Mouse (Mus musculus): ENCODE measurements around the gene Ppm1a. TPM values are rescaled to one million over a fixed set of nuclear protein-coding genes. Genes with fewer than 3 reads are reported as not detected.

Gene Ppm1a
- polyA plus RNA-seq, 1 experiment from 2014 or later, result 59.5 TPM

- WGBS, result 1% methylated on average over 24 of the region's 24 CpGs
- Histone ChIP-seq H3K4me3 (ENCODE audit: low read depth, low read length) (peak overlapping the region; percentile 29), H3K4me1 (replicated peaks; ENCODE audit: control insufficient read depth, insufficient read depth, low read length) (no peaks in the 10 kb centered on the region), H3K27ac (ENCODE audit: low read depth, low read length) (0 out of 2 replicates have a peak overlapping the region, but pooled peaks have one; percentile 48), H3K9me3 (ENCODE audit: control insufficient read depth, low read length) (no peaks in the 10 kb centered on the region), H3K27me3 (ENCODE audit: control insufficient read depth, insufficient read depth, low read length) (peaks cover 23% of the 10 kb centered on the region), H3K4me2 (ENCODE audit: low read depth, low read length, severe bottlenecking) (peak overlapping the region; percentile 55), H3K36me3 (ENCODE audit: control insufficient read depth, insufficient read depth, low read length) (no peaks in the 10 kb centered on the region), H3K9ac (ENCODE audit: low read length) (peak overlapping the region; percentile 37)
- peak; percentile 91 for ATAC-seq (replicated peaks; ENCODE audit: low FRiP score)
- DNase-seq (ENCODE audit: low spot score), result peak; percentile 77
Measured at GRCm38 (mm10) chr12:72820940-72821431, 63.7 kb downstream of the Ppm1a start.

- H3K27me3 ChIP-seq (ENCODE audit: control insufficient read depth, insufficient read depth, low read length), result peaks cover 23% of the 10 kb centered on the region
- peak overlapping the region; percentile 37; the same call in 1 of the 2 replicates for H3K9ac ChIP-seq (ENCODE audit: low read length)
- no peaks in the 10 kb centered on the region for H3K9me3 ChIP-seq (ENCODE audit: control insufficient read depth, low read length)
- no peaks in the 10 kb centered on the region for H3K4me1 ChIP-seq (replicated peaks; ENCODE audit: control insufficient read depth, insufficient read depth, low read length)
- H3K36me3 ChIP-seq (ENCODE audit: control insufficient read depth, insufficient read depth, low read length), result no peaks in the 10 kb centered on the region
- ATAC-seq (replicated peaks; ENCODE audit: low FRiP score) (no peak), DNase-seq (ENCODE audit: low spot score) (no peak)
- 0 out of 2 replicates have a peak overlapping the region, but pooled peaks have one; percentile 14 for H3K27ac ChIP-seq (ENCODE audit: low read depth, low read length)
- WGBS, result 31% methylated on average over 6 of the region's 6 CpGs
- peak overlapping the region; percentile 55 for H3K4me2 ChIP-seq (ENCODE audit: low read depth, low read length, severe bottlenecking)
- H3K4me3 ChIP-seq (ENCODE audit: low read depth, low read length), result peak overlapping the region; percentile 29
Measured at GRCm38 (mm10) chr12:72821589-72821988, 64.3 kb downstream of the Ppm1a start.

GRCm38 (mm10) chr12:72825656-72826055 is 68.4 kb downstream of the Ppm1a start:
- no peaks in the 10 kb centered on the region for H3K4me1 ChIP-seq (replicated peaks; ENCODE audit: control insufficient read depth, insufficient read depth, low read length)
- no peaks in the 10 kb centered on the region for H3K36me3 ChIP-seq (ENCODE audit: control insufficient read depth, insufficient read depth, low read length)
- H3K27ac ChIP-seq (ENCODE audit: low read depth, low read length), result no peak overlapping the region
- no peak overlapping the region for H3K4me2 ChIP-seq (ENCODE audit: low read depth, low read length, severe bottlenecking)
- no peaks in the 10 kb centered on the region for H3K9me3 ChIP-seq (ENCODE audit: control insufficient read depth, low read length)
- ATAC-seq (replicated peaks; ENCODE audit: low FRiP score) (no peak), DNase-seq (ENCODE audit: low spot score) (no peak)
- H3K27me3 ChIP-seq (ENCODE audit: control insufficient read depth, insufficient read depth, low read length), result peaks cover 28% of the 10 kb centered on the region
- H3K9ac ChIP-seq (ENCODE audit: low read length), result no peak overlapping the region
- whole genome bisulfite sequencing, result 51% methylated on average over 5 of the region's 5 CpGs
- H3K4me3 ChIP-seq (ENCODE audit: low read depth, low read length), result no peak overlapping the region

- H3K27me3 ChIP-seq (ENCODE audit: control insufficient read depth, insufficient read depth, low read length), result peaks cover 40% of the 10 kb centered on the region
Measured at GRCm38 (mm10) chr12:72828846-72829556, 71.7 kb downstream of the Ppm1a start.

GRCm38 (mm10) chr12:72829777-72830176 is 72.5 kb downstream of the Ppm1a start:
- H3K4me1 ChIP-seq (replicated peaks; ENCODE audit: control insufficient read depth, insufficient read depth, low read length), result 0 out of 2 replicates have a peak, but pooled peaks cover 4% of the 10 kb centered on the region
- H3K4me3 ChIP-seq (ENCODE audit: low read depth, low read length), result no peak overlapping the region
- H3K9ac ChIP-seq (ENCODE audit: low read length), result no peak overlapping the region
- no peaks in the 10 kb centered on the region for H3K9me3 ChIP-seq (ENCODE audit: control insufficient read depth, low read length)
- no peak overlapping the region for H3K4me2 ChIP-seq (ENCODE audit: low read depth, low read length, severe bottlenecking)
- no peak overlapping the region for H3K27ac ChIP-seq (ENCODE audit: low read depth, low read length)
- H3K36me3 ChIP-seq (ENCODE audit: control insufficient read depth, insufficient read depth, low read length), result no peaks in the 10 kb centered on the region
- no peak for DNase-seq (ENCODE audit: low spot score)
- peaks cover 40% of the 10 kb centered on the region for H3K27me3 ChIP-seq (ENCODE audit: control insufficient read depth, insufficient read depth, low read length)
- WGBS, result 62% methylated on average over 20 of the region's 20 CpGs
- ATAC-seq (replicated peaks; ENCODE audit: low FRiP score), result no peak

More at GRCm38 (mm10) chr12:72828846-72829556, 71.7 kb downstream of the Ppm1a start:
- Histone ChIP-seq H3K36me3 (ENCODE audit: control insufficient read depth, insufficient read depth, low read length) (no peaks in the 10 kb centered on the region), H3K27ac (ENCODE audit: low read depth, low read length) (no peak overlapping the region), H3K9ac (ENCODE audit: low read length) (no peak overlapping the region), H3K9me3 (ENCODE audit: control insufficient read depth, low read length) (no peaks in the 10 kb centered on the region), H3K4me3 (ENCODE audit: low read depth, low read length) (no peak overlapping the region), H3K4me1 (replicated peaks; ENCODE audit: control insufficient read depth, insufficient read depth, low read length) (0 out of 2 replicates have a peak, but pooled peaks cover 4% of the 10 kb centered on the region), H3K4me2 (ENCODE audit: low read depth, low read length, severe bottlenecking) (no peak overlapping the region)
- WGBS, result 73% methylated on average over 9 of the region's 9 CpGs
- ATAC-seq (replicated peaks; ENCODE audit: low FRiP score), result no peak
- DNase-seq (ENCODE audit: low spot score), result no peak

GRCm38 (mm10) chr12:72830317-72830716 is 73.1 kb downstream of the Ppm1a start:
- Histone ChIP-seq H3K4me3 (ENCODE audit: low read depth, low read length) (no peak overlapping the region), H3K36me3 (ENCODE audit: control insufficient read depth, insufficient read depth, low read length) (no peaks in the 10 kb centered on the region), H3K27me3 (ENCODE audit: control insufficient read depth, insufficient read depth, low read length) (peaks cover 40% of the 10 kb centered on the region), H3K9me3 (ENCODE audit: control insufficient read depth, low read length) (no peaks in the 10 kb centered on the region), H3K9ac (ENCODE audit: low read length) (no peak overlapping the region), H3K27ac (ENCODE audit: low read depth, low read length) (no peak overlapping the region), H3K4me1 (replicated peaks; ENCODE audit: control insufficient read depth, insufficient read depth, low read length) (0 out of 2 replicates have a peak, but pooled peaks cover 4% of the 10 kb centered on the region), H3K4me2 (ENCODE audit: low read depth, low read length, severe bottlenecking) (no peak overlapping the region)
- 66% methylated on average over 8 of the region's 8 CpGs for WGBS
- DNase-seq (ENCODE audit: low spot score), result no peak
- ATAC-seq (replicated peaks; ENCODE audit: low FRiP score), result no peak

- Histone ChIP-seq H3K4me3 (ENCODE audit: low read depth, low read length) (peak overlapping the region; percentile 21), H3K4me2 (ENCODE audit: low read depth, low read length, severe bottlenecking) (peak overlapping the region; percentile 47), H3K36me3 (ENCODE audit: control insufficient read depth, insufficient read depth, low read length) (no peaks in the 10 kb centered on the region), H3K27me3 (ENCODE audit: control insufficient read depth, insufficient read depth, low read length) (peaks cover 38% of the 10 kb centered on the region), H3K4me1 (replicated peaks; ENCODE audit: control insufficient read depth, insufficient read depth, low read length) (0 out of 2 replicates have a peak, but pooled peaks cover 4% of the 10 kb centered on the region), H3K27ac (ENCODE audit: low read depth, low read length) (no peak overlapping the region), H3K9me3 (ENCODE audit: control insufficient read depth, low read length) (no peaks in the 10 kb centered on the region), H3K9ac (ENCODE audit: low read length) (0 out of 2 replicates have a peak overlapping the region, but pooled peaks have one; percentile 8)
- DNase-seq (ENCODE audit: low spot score), result peak; percentile 65
- WGBS, result 9% methylated on average over 42 of the region's 42 CpGs
- peak; percentile 39; the same call in 1 of the 2 replicates for ATAC-seq (replicated peaks; ENCODE audit: low FRiP score)
Measured at GRCm38 (mm10) chr12:72831711-72832432, 74.6 kb downstream of the Ppm1a start.

- 0 out of 2 replicates have a peak, but pooled peaks cover 4% of the 10 kb centered on the region for H3K4me1 ChIP-seq (replicated peaks; ENCODE audit: control insufficient read depth, insufficient read depth, low read length)
- H3K9me3 ChIP-seq (ENCODE audit: control insufficient read depth, low read length), result no peaks in the 10 kb centered on the region
- H3K4me3 ChIP-seq (ENCODE audit: low read depth, low read length), result no peak overlapping the region
- 69% methylated on average over 14 of the region's 14 CpGs for WGBS
- peaks cover 34% of the 10 kb centered on the region for H3K27me3 ChIP-seq (ENCODE audit: control insufficient read depth, insufficient read depth, low read length)
- ATAC-seq (replicated peaks; ENCODE audit: low FRiP score), result no peak
- H3K27ac ChIP-seq (ENCODE audit: low read depth, low read length), result no peak overlapping the region
- no peak overlapping the region for H3K9ac ChIP-seq (ENCODE audit: low read length)
- peak; percentile 62 for DNase-seq (ENCODE audit: low spot score)
- H3K36me3 ChIP-seq (ENCODE audit: control insufficient read depth, insufficient read depth, low read length), result no peaks in the 10 kb centered on the region
- no peak overlapping the region for H3K4me2 ChIP-seq (ENCODE audit: low read depth, low read length, severe bottlenecking)
Measured at GRCm38 (mm10) chr12:72834773-72835517, 77.7 kb downstream of the Ppm1a start.

All from forebrain, embryonic 11.5 days (tissue).